Mouse (Mus musculus) spleen, postnatal 10 days (tissue): ENCODE measurements at regions not wholly inside any gene's neighbourhood (a gene's known extent, or its start where the extent isn't known, plus 50 kb on each side); places are given as distances from the start of the nearest gene placed in this dataset.
A peak's percentile ranks its signal among the peaks of the same experiment; 100 is the strongest.

Source experiments
- DNase-seq, 2 experiments: peaks; one replicate each; pipeline ENCODE4 v3.0.0; 2021 to 2022; ENCODE audit warnings: low spot score in 2 of 2

- no peak for DNase-seq
Measured at GRCm38 (mm10) chr1:43247609-43248008, 50.8 kb upstream of the Fhl2 start.

GRCm38 (mm10) chr1:43250281-43250680 is 53.5 kb upstream of the Fhl2 start:
- DNase-seq, result no peak

GRCm38 (mm10) chr1:43251356-43251755 is 54.6 kb upstream of the Fhl2 start:
- no peak for DNase-seq

- DNase-seq, result no peak
Measured at GRCm38 (mm10) chr1:43254129-43254528, 57.3 kb upstream of the Fhl2 start.

DNA sequence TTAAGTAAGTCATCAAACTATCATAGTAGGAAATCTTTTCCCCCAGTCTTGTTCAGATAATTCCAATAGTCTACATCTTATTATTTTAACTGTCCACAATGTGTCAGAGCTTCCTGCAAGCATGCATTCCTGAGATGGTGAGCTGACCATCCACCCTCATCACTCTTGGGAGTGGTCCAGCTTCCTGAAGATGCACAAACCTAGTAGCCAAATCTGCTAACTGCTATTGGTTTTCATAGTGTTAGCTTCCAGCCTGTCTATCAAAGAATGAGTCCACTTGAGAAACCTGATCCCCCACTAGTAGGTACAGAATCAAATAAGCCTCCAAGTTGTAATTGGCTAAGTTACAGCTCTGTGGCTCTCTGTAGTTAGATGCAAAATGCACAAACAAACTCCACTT is 59.3 kb upstream of the Fhl2 start:
- no peak for DNase-seq

DNA sequence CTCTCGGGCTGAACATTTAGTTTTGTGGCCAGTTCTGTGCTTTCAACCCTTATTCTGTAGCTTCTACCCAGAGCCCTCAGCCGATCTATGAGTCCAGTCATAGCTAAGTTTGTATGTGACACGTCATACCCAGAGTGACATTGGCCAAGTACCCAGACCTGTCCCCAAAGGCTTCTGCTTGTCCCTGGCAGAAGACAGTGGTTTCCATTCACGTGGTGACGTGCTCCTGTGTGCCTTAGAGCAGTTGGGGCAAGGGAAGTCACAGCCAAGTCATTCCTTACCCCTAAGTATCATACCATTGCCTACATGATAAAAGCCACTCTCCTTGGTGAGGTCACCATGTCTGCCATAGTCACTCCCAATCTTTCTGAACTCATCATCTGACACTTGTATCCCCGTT is 61.1 kb upstream of the Fhl2 start:
- DNase-seq, result no peak

- DNase-seq, result no peak
Measured at GRCm38 (mm10) chr1:43259841-43260240, 63.1 kb upstream of the Fhl2 start.

DNA sequence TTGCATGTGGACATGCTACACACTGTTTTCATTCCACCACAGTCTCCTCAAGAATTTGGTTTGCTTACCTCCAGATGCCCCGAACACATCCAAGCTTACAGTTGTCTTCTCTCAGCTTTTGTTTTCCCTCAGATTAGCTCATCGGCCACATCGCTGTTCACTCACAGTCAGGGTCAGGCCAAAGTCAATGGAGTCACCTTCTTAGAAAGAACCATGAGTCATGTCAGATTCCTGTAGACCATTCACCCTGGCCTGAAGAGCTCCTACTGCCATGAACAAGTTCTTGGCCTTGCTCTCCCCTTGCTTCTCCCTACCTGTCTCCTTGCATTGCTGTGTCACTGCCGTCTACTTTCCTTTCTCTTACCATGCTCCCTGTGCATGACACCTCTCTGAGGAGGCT is 63.7 kb upstream of the Fhl2 start:
- DNase-seq, result no peak

DNA sequence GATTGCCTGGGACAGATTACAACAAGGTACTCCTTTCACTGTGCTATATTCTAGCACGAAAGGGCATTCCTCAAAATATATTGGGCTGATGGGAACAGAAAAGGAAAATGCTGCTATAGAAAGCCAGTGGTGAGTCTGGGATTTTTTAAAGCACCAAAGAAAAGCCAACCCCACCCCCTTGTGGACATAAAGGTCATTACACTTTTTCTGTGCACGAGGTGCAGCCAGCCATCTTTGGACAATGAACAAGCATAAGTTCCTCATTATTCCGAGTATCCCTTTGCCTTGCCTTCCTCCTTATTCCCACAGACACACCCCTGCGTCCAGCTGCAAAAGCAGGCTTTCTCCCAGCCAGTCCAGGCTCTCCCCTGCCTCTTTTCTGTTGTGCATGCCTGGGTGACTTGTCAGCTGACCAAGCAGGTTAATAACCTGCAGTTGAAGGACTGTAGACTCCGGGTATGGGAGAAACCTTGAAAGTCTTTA is 67.7 kb upstream of the Fhl2 start:
- peak; percentile 35 to 64 for DNase-seq

DNA sequence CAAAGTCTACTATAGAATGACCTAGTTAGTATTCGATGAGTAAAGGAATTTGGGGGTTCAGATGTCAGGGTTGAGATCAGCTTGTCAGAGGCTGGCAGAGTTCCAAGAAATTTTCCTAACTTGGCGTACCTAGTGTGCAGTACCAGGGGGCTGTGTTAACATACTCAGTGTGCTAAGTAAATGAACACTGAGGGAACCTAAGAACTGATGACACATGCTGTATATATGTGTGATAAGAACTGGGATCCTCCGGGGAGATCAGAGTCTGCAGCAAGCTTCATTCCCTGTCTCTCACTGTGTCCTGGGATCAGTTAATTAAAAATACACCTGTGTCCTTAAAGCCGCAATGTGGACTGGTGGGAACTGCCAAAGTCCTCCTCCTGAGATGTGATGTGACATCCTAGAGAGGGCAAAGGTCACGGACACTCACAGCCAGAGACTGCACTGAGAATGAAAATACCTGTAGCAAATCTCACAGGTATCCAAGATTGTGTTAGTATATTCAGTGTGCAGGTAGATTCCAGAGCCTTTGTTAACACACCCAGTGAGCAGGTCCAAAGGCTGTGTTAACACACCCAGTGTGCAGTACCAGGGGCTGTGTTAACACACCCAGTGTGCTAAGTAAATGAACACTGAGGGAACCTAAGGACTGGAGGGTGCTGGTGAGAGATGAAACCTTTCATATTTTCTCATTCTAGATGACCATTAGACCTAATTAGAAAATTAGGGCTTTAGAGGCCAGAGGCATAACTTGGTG is 69.1 kb upstream of the Fhl2 start:
- no peak for DNase-seq

DNA sequence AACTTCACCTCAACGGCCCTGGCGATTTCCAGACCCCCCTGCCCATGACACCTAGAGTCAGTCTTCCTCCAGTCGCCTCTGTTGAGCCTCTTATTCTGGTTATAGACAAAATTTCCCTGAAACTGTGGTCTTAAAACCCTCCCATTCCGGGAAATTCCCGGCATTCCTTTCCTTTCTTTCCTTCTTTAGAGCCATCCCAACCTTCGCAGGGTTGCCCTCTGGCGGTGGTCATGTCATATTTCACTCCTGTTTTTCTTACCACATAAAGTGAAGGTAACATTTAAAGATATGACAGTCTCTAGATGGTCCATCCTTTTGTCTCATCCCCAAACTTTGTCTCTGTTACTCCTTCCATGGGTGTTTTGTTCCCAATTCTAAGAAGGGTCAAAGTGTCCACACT is 72.9 kb upstream of the Fhl2 start:
- no peak for DNase-seq

DNA sequence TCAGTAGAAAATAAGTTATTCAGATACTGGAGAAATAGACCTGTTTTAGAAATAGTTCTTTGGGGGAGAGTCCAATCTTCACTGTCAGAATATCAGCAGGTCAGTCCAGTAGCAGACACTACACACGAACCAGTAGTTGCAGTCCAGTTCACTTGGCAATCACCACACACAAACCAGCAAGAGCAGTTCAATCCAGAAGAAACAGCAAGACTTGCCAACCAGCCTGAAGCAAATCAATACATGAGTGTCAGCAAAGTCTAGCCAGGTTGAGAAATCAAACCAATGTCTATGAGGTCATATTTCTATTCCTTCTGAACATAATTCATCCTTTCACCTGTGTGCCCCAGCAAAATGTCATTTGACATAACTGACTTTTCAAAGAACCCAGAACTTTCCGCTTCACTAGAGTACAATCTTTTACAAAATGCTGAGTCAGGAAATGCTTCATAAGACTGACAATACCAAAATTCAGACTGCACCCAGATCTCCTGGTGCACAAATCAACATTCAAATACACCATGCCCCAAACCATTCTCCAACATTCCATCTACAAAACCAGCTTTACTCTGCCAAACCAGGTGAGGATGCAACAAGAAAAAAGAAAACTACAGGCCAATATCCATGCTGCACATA is 76.6 kb upstream of the Fhl2 start:
- DNase-seq, result no peak

DNA sequence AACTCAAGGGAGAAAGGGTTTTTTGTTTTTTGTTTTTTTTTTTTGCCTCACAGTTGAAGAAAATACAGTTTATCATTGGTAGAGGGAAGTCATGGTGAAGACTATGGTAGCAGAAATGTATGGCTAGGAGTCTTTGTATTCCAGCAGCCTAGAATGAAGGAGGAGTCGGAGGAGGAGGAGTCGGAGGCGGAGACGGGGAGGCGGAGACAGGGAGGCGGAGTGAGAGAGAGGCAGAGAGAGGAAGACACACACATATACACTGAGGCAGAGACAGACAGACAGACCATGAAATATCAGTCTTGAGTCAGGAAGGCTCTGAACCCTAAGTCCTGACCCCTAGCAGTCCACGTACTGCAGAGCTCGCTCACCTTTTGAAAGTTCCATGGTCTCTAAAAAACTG is 95.0 kb upstream of the Fhl2 start:
- DNase-seq, result no peak

GRCm38 (mm10) chr1:43292561-43292960 is 95.8 kb upstream of the Fhl2 start:
- DNase-seq, result no peak

- DNase-seq, result no peak
Measured at GRCm38 (mm10) chr1:43294221-43295012, 97.6 kb upstream of the Fhl2 start.

- DNase-seq, result peak in 1 of 2 experiments; percentile 17
Measured at GRCm38 (mm10) chr1:43297579-43297978, 100.8 kb upstream of the Fhl2 start.

- no peak for DNase-seq
Measured at GRCm38 (mm10) chr1:43298746-43299145, 102.0 kb upstream of the Fhl2 start.

GRCm38 (mm10) chr1:43299490-43300302 is 102.9 kb upstream of the Fhl2 start:
- DNase-seq, result no peak

- DNase-seq, result no peak
Measured at GRCm38 (mm10) chr1:43300676-43301075, 103.9 kb upstream of the Fhl2 start.

DNA sequence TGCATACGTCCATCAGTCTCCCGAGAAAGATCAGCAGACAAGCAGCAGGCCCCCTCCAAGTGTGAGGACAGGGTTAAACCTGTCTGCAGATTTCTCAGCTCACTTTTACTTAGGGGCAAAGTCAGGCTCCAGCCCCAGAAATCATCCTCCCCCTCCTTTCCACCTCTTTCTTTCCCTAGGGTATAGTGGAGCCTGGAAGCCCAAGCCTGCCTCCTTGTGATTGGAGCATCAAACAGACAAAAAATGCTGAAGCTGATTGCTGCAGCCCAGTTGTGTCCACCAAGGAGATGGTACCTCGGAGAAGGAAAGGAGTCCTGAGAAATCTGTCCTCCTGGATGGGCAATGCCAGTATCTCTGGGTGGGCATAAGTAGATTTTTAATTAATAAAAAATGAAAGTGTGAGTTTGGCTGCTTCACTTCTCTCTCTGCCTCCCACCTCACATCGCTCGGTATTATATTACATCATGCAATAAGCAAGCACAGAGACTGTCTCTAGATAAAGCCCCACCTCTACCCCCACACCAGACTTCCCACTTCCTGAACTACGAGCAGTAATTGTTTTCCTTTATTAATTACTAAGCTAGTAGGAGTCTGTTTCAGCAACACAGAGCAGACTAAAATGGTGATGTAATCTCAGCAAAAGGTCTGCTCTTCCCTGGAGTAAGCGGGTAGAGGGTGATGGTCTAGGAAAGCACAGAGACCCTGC is 105.2 kb upstream of the Fhl2 start:
- DNase-seq, result no peak

DNA sequence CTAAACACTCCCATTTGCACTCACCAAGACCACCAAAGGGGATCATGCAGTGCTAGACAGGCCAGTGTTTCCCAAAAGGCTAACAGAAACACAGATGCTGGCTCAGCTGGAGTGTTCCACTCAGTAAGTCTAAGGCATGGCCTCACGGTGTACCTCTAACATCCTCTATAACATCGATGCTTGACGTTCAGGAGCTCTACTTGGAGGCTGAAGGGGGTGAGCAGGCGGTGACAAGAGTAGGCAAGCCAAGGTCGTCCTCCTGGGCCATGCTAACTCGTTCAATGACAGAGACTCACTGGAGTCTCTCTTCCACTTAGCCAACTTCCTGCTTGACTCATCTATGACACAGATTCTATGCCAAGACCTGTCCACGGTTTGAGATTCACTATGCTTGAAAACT is 105.9 kb upstream of the Fhl2 start:
- DNase-seq, result no peak
